ENCODE assay signal across 27 mouse cellular contexts in the genomic region with DNA sequence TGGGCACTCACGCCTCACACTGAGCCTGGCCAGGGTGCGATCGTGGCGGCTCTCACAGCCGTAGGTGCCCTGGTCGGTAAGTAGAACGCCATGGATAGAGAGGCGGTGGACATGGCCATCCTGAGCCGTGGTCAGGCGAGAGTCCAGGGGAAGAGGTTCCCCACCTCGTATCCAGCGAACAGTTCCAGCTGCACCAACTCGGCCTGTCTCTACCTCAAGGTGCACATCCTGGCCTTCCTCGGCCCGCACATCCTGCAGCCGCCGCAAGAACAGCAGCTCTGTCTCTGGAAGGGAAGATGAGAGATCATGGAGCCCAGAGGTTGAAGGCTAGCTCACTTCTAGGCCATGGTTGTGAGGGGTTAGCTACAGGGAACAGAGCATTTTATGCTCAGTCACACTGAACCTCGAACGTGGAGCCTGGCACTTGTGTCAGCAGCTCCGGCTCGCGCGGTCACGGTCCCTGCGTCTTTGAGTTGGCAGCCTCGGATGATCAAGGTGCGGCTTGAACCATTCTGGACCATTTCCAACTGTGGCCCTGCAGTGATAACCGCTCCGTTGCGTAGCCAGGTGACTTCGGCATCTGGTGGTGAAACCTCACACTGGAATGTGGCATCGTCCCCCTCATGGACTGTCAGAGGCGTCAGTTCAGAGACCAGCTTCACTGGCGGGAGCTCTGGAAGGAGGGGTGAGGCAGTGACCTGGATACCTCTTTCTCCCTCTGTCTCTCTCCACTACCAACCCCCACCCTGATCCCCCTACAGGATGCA. TPM values are rescaled to one million over a fixed set of nuclear protein-coding genes. Genes with fewer than 3 reads are reported as not detected.
DNase-seq lines count a peak whose midpoint lies in the region; TF ChIP-seq lines count a peak whose summit lies in the region.
"Had no signal": no experiment of that assay in that cellular context is flagged by ENCODE, and none has a peak within 500 bp of the region (broad histone marks: within the 10 kb centered on the region; RNA-seq: fewer than 3 reads in every experiment).

No protein-coding gene starts in this region.

- no peaks in the 10 kb centered on the region for H3K36me3 ChIP-seq in ES-Bruce4 (ENCODE audit: control insufficient read depth, insufficient read depth, low read length, poor library complexity, severe bottlenecking)
- H3K36me3 ChIP-seq: G1E had no signal

- peak overlapping the region; percentile 6 for H3K4me3 ChIP-seq in ES-Bruce4 (ENCODE audit: low read depth, low read length)
- H3K4me3 ChIP-seq: embryonic facial prominence, embryonic 12.5 days; embryonic facial prominence, embryonic 15.5 days; gastrocnemius, adult 2 months; heart, embryonic 10.5 days; heart, embryonic 13.5 days had no signal

- no peaks in the 10 kb centered on the region for H3K27me3 ChIP-seq in ES-Bruce4 (ENCODE audit: control insufficient read depth, insufficient read depth, low read length, poor library complexity, severe bottlenecking)
- H3K27me3 ChIP-seq: Patski had no signal

- no peaks in the 10 kb centered on the region for H3K9me3 ChIP-seq in ES-Bruce4 (replicated peaks; ENCODE audit: control insufficient read depth, insufficient read depth, low read length, poor library complexity, severe bottlenecking)
- H3K9me3 ChIP-seq: embryonic facial prominence, embryonic 12.5 days; embryonic facial prominence, embryonic 15.5 days; G1E; heart, embryonic 10.5 days; heart, embryonic 13.5 days had no signal

- TF ChIP-seq CTCF in ES-Bruce4 (IDR thresholded peaks at IDR 0.05; ENCODE audit: low read depth, low read length): no peak

- H3K9ac ChIP-seq in ES-Bruce4 (ENCODE audit: low read depth, poor library complexity, severe bottlenecking): no peak overlapping the region
- H3K9ac ChIP-seq: embryonic facial prominence, embryonic 12.5 days; embryonic facial prominence, embryonic 15.5 days; forebrain, postnatal 0 days; heart, embryonic 13.5 days; hindbrain, embryonic 14.5 days had no signal

- H3K27ac ChIP-seq in ES-Bruce4 (ENCODE audit: insufficient read depth, low read length): no peak overlapping the region
- H3K27ac ChIP-seq: embryonic facial prominence, embryonic 12.5 days; embryonic facial prominence, embryonic 15.5 days; gastrocnemius, adult 2 months; heart, embryonic 10.5 days; heart, embryonic 13.5 days; hindbrain, embryonic 14.5 days; hindbrain, postnatal 0 days had no signal

- peak; percentile 24 for DNase-seq in cerebellum, adult 11-12 months
- DNase-seq in cerebellum, adult 9-10 months: no peak
- DNase-seq in heart, adult 11 months: peak; percentile 89
- no peak for DNase-seq in heart, adult 9 months (ENCODE audit: low spot score in 2 of 2)
- DNase-seq in embryo, embryonic 10.5 days (ENCODE audit: low spot score): no peak
- DNase-seq: adrenal gland, postnatal 10 days; adrenal gland, postnatal 36 days; B cell, adult 2 months; cerebellum, postnatal 14 days; forebrain, postnatal 0 days; gastrocnemius, adult 2 months; gastrocnemius, postnatal 14 days; heart, adult 18-20 months; heart, postnatal 14 days; heart, postnatal 4 days; kidney, adult 18-20 months; kidney, adult 9 months had no signal

- TF ChIP-seq POLR2A in ES-Bruce4 (IDR thresholded peaks at IDR 0.05; ENCODE audit: insufficient read depth, low read length): no peak

- no peak for TF ChIP-seq EP300 in ES-Bruce4 (IDR thresholded peaks at IDR 0.05; ENCODE audit: insufficient read depth, low read depth, low read length)

- H3K4me1 ChIP-seq in ES-Bruce4 (ENCODE audit: control insufficient read depth, insufficient read depth, low read length): no peaks in the 10 kb centered on the region

RNA-seq across cellular contexts. Expression of gene Tmem198, which starts 11.6 kb away (rescaled TPM):
- polyA plus RNA-seq in ES-Bruce4 (2011; ENCODE audit: insufficient read depth, insufficient read length, low read depth, missing spikeins): 0.27 and 0.53 TPM in 2 replicates

RNA-seq across cellular contexts. Expression of gene Chpf, which starts 11.9 kb away (rescaled TPM):
- 13.3 and 15.1 TPM in 2 replicates for polyA plus RNA-seq in ES-Bruce4 (2011; ENCODE audit: insufficient read depth, insufficient read length, low read depth, missing spikeins)

RNA-seq across cellular contexts. Expression of gene Obsl1, which starts 15.3 kb away (rescaled TPM):
- 32.6 and 32.9 TPM in 2 replicates for polyA plus RNA-seq in ES-Bruce4 (2011; ENCODE audit: insufficient read depth, insufficient read length, low read depth, missing spikeins)
- polyA plus RNA-seq: G1E; inflammation-experienced regulatory T-cells, adult 6 months had no signal

RNA-seq across cellular contexts. Expression of gene Inha, which starts 15.9 kb away (rescaled TPM):
- polyA plus RNA-seq in ES-Bruce4 (2011; ENCODE audit: insufficient read depth, insufficient read length, low read depth, missing spikeins): 1.9 and 2.4 TPM in 2 replicates
- polyA plus RNA-seq: G1E; inflammation-experienced regulatory T-cells, adult 6 months had no signal

RNA-seq across cellular contexts. Expression of gene Stk11ip, which starts 30.4 kb away (rescaled TPM):
- polyA plus RNA-seq in ES-Bruce4 (2011; ENCODE audit: insufficient read depth, insufficient read length, low read depth, missing spikeins): 18.8 and 22.7 TPM in 2 replicates

Comparison
In these comparisons a context has a peak if more than half of its experiments do, and no peak if none do; other contexts are left out.
1. DNase-seq: peak in cerebellum, adult 11-12 months (single experiment) and heart, adult 11 months (single experiment); none in cerebellum, adult 9-10 months (single experiment), heart, adult 9 months (0 of 2) and embryo, embryonic 10.5 days (single experiment).